Mouse (Mus musculus) naive thymus-derived CD4-positive, alpha-beta T cell, adult 5 months (primary cell): ENCODE measurements around the gene Nemf. TPM values are rescaled to one million over a fixed set of nuclear protein-coding genes. Genes with fewer than 3 reads are reported as not detected.

Experiments used
- polyA plus RNA-seq: library from polyadenylated mRNA; unstranded; fragments of 100-300 nt; shearing (Covaris generic); gene quantifications from one replicate; pipeline ENCODE4 v1.2.1, GENCODE M21; 2017

Nemf gene
- 133 TPM for polyA plus RNA-seq

DNA sequence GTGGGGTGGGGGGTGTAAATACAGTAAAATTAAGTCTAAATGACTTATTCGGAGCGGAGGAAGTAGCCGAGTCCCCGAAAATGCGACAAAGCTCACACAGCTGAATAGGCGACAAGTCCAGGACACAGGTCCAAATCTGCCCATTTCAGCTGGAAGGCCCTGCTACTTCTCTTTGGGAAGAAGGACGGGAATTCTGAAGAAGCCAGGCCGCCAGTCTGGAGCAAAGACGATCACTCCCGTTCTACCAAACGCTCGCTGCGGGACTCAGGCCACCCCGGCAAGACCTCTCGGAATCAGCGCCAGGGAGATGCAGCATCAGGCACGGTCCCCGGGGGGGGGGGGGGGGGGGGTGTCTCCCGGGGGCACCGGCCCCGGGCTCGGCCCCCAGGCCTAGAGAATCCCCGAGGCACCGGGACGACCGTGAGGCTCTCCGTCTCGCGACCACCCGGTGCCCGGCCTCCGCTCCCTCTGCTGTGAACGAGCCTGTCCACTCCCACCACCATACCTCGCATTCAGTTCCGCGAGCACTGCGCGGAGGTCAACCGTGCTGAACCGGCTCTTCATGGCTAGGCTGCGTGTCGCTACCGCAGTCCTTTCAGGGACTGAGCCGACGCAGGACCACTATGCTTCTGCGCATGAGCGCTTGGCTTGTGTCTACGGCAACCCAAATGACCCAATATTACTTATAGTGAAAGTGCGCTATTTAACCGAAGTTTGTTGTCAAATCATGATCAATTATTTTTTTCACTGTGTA, at the start of gene Nemf:
Gene Nemf (minus strand): TSS at position 620 of the 754 bp plus-strand sequence.

DNA sequence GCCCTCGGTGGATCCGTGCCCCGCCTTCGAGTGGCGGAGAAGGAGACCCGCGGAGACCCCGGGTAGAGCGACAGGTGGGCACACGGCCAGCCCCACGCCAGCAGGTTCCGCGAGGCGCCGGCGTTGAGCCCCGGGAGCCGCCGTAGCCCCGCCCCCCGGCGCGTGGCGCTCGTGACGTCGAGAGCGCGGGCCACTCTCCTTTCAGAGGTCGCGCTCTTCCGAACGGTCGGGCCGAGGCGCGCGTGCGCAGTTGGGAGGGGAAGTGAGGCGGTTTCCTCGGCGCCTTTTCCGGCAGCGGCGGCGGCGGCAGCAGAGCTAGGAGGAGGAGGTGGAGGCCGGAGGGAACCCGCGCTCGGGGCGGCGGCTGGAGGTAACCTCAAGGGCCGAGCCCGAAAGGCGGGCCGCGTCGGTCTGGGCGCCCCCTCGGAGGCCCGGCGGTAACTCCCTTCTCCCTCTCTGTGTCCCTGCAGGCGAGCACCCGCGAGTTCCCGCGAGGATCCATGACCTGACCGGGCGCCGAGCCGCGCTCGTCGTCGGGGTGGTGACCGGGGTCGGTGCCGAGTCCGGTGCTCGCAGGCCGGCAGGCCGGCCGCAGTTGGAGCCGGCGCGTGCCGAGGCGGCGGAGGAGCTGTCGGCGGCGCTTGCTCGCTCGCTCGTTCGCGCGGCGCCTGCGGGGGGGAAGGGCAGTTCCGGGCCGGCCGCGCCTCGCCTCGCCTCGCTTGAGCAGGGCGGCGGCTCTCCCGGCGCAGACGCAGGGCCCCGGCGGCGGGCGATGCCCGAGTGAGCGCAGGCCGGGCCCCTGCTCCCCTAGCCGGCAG, 15.1 kb upstream of the Nemf start, which contains the start of the genes Arf6 and Gm9887:
Gene Arf6 (plus strand): TSS at position 297 of the 818 bp plus-strand sequence.
Gene Gm9887 (minus strand): TSS at position 605 of the 818 bp plus-strand sequence.

DNA sequence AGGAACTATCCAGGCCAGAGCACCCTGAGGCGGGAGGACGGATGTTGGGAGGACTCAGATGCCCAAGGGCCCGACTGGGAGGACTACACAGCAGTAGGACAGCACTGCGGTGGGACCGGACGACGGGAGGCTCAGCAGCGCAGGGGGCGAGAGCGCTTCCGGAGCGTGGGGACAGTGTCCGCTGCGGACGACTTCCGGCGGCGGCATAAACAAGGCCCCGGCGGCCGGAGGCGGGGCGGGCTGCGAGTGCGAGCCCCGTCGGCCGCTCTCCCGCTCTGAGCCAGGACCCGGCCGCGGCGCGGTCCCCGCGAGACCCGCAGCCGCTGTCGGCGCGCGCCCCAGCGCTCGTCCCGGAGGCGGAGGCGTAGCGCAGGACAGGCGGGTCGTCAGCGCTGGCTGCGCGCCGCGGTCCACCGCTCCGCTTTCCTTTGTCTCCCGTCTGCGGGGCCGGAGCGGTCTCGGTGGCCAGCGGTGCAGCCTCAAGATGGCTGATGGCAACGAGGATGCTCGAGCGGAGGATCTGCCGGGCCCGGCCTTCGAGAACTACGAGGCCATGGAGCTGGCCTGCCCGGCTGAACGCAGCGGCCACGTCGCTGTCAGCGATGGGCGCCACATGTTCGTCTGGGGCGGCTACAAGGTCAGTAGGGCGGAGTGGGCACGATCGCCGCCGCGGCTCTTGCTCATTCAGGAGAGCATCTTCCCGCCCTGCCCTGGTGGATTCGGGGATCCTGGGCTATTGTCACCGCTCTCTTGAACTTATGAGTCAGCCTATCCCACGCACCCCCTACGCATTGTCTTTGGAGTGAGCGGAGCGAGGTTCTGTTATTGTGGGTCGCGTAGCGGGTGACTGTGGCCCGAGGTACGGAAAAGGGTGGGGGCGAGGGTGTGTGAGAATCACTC, 60.2 kb downstream of the Nemf start, which contains the start of gene Klhdc2:
Gene Klhdc2 (plus strand): TSS at position 171 of the 900 bp plus-strand sequence.

Other genes with a start within 250 kb of the Nemf start
- 3,261 TPM for gene Rps29, start 198.0 kb downstream of the Nemf start, polyA plus RNA-seq
- gene Lrr1, start 188.4 kb downstream of the Nemf start, polyA plus RNA-seq, result not detected
- gene Rpl36al, start 173.1 kb downstream of the Nemf start, polyA plus RNA-seq, result 348 TPM
- 46.2 TPM for gene Mgat2, start 173.0 kb downstream of the Nemf start, polyA plus RNA-seq
- gene Gm49383, start 160.1 kb downstream of the Nemf start, polyA plus RNA-seq, result 10.6 TPM
- gene Dnaaf2, start 158.7 kb downstream of the Nemf start, polyA plus RNA-seq, result 6.5 TPM
- 8.7 TPM for gene Gm49384, start 152.9 kb downstream of the Nemf start, polyA plus RNA-seq
- 23.1 TPM for gene Pole2, start 129.0 kb downstream of the Nemf start, polyA plus RNA-seq
- gene Klhdc1, start 116.0 kb downstream of the Nemf start, polyA plus RNA-seq, result 81.7 TPM
- 192 TPM for gene Klhdc2, start 60.5 kb downstream of the Nemf start, polyA plus RNA-seq
- gene Arf6, start 15.0 kb upstream of the Nemf start, polyA plus RNA-seq, result 303 TPM
- 3.5 TPM for gene Gm9887, start 15.3 kb upstream of the Nemf start, polyA plus RNA-seq
- gene Vcpkmt, start 225.9 kb upstream of the Nemf start, polyA plus RNA-seq, result 1.8 TPM